Mouse (Mus musculus) right cerebral cortex, adult 2 months (tissue): Measurements from ENCODE around the gene Cacnb2.
"Not testable (repeated sequence)": the region's sequence is repeated elsewhere in the genome, so short reads cannot be mapped to it uniquely, and the experiment has no call there.

Experiments
- DNase-seq, 2 experiments: peaks; one replicate each; pipeline ENCODE4 v3.0.0; 2021 to 2022; ENCODE audit warnings: low spot score in 2 of 2

Gene Cacnb2

GRCm38 (mm10) chr2:14657205-14657844 is 54.4 kb downstream of the Cacnb2 start:
- no peak for DNase-seq

DNA sequence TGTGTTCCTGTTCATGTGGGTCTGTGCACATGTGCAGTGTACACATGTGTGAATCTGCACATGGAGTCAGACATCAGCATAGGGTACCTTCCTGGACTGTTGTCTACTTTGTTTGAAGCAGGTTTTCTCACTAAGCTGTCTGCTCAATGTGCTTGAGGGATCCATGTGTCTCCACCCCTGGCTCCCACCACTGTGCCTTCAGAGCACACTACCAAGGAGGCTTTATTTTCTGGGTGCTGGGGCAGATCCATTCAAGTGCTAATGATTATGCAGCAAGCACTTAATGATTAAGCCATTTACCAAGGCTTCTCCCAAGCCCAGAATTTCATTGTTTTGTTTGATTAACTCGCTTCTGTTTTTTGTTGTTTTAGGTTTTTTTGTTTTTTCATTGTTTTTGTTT is 62.3 kb downstream of the Cacnb2 start:
- no peak for DNase-seq

DNA sequence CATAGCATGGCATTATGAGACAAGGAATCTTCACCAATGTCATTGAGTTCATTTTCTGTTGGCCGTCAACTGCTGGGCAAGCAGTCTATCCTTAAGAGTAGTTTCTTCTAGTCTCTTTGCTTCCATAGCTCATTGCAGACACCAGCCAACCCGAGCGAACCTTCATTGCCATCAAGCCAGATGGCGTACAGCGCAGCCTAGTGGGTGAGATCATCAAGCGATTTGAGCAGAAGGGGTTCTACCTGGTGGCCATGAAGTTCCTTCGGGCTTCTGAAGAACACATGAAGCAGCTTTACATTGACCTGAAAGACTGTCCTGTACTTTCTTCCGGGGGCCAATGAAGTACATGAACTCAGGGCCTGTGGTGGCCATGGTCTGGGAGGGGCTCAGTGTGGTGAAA is 69.2 kb downstream of the Cacnb2 start:
- DNase-seq = no peak

GRCm38 (mm10) chr2:14676885-14677516 is 74.1 kb downstream of the Cacnb2 start:
- DNase-seq = peak; percentile 28 to 46

GRCm38 (mm10) chr2:14684231-14684630 is 81.3 kb downstream of the Cacnb2 start:
- DNase-seq = no peak

DNA sequence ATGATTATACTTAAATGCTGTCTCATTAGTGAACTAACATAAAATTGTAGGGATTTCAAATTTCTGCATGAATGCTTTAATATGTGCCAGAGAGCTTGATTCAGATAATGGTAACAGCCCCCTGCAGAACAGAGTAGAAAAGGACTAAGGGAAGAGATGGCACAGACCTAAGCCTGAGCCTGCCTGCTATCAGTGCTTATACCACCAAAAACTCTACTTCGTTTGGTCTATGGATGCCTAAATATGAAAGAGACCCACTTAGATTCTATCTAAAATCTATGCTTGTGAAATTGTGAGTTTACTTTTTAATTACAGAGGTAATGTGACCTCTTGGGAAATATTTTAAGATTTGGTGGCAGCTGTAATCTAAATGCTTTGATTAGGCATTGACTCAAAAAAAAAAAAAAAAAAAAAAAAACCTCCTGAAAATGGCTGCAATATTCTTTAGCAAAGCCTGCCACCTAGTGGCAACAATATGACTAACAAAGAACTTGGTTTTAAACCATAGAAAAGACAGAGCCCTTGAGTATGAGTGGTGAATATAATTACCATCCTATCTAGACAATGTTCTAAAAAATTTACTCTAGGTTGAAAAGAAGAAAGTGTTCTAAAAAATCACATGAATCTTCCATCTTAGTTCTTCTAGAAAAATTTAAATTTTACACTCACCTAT is 100.2 kb downstream of the Cacnb2 start:
- DNase-seq = peak; percentile 32 to 63

- DNase-seq = no peak
Measured at GRCm38 (mm10) chr2:14703676-14704075, 100.8 kb downstream of the Cacnb2 start.

- DNase-seq = no peak
Measured at GRCm38 (mm10) chr2:14710247-14710646, 107.4 kb downstream of the Cacnb2 start.

DNA sequence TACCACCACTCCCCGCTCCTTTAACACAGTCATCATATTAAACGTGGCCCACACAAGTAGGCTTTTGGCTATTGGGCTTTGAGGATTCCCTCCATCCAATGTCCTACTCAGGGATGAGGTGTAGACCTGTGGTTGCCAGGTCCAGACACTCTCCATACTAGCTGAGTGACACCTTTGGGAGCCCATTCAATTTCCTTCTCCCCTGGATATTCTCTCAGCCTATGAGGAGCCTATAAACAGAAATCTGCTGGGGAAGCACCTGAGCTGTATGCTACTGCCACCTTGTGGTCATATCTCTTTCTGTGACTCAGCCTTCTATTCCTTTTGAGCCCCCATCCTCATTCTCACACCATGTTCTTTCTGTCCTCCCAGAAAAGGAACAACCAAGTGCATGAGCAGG is 108.9 kb downstream of the Cacnb2 start:
- no peak for DNase-seq

DNA sequence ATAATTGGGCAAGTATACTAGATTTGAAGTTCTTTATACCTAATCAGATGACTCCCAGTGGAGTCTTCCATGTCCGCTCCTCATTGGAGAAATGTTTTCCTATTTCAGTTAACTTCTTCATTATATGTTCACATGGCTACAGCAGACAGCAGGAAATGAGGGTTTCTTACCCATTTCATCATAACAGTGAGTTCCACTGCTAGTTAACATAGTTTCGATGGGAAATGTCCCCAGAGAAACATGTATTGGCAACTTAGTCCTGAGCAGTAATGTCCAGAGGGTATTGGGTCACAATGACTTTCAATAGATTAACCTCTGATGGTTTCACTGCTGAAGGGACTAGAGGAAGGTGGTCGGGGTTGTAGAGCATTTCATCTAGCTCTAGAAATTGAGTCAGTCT is 110.2 kb downstream of the Cacnb2 start:
- no peak for DNase-seq

- DNase-seq = no peak
Measured at GRCm38 (mm10) chr2:14716666-14717065, 113.8 kb downstream of the Cacnb2 start.

DNA sequence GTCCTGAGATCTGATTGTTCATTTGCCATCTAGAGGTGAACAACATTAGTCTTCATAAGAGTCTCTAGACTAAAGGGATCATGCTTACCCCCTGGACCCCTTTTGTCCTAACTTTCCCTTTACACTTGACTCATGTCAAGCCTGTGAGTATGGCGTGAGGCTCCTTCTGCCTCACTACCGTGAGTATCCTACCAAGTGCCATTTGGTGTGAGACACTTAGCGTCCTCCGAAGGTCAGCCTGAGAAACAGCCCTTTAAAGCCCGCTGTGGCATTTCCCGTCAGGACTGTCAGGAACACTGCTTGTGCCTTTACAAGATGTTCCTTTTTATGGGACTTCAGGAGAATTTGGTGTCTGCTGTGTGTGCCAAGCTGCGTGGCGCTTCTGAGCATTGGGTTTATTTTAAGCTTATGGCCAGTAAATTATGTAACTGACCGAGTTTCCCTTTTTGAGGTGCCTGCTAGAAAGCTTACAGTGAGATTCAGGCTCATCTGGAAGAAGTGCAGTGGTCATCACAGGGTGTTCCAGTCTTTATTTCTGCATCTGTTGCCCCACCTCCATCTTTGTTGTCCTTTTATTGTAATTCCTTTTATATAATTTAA is 116.3 kb downstream of the Cacnb2 start:
- peak; percentile 35 to 62 for DNase-seq

DNA sequence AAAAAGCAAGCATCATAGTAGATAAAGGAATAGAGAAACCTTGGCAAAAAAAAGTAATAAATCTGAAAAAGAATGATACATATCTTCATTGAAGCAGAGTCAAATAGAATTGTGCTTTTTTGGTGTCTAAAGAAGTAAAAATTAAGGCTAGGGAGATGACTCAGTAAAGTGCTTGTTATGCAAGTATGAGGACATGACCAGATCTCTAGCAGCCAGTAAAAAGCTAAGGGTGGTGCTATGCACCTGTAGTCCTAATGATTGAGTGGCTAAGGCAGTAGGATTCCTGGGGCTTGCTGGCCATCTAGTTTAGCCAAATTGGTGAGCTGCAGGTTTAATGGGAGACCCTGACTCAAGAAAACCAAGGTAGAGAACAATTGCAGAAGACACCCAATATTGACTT is 122.5 kb downstream of the Cacnb2 start:
- no peak for DNase-seq

DNA sequence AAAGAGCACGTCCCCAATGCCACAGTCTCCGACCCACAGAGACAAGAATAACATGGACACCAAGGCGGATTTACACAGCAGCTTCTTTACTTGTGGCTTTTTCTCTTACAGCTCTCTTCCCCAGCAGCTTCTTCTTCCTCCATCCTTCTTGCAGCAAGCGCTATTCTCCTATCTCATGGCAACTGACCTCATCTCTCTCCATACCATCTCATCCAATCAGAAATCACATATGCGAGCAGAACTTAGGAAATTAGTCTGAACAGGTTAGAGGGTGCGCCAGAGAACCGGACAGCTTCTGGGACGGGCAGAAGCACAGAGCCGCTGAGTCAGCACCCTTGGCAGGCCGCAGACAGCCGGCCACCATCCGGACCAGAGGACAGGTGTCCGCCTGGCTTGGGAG is 123.7 kb downstream of the Cacnb2 start:
- not testable (repeated sequence) for DNase-seq

DNA sequence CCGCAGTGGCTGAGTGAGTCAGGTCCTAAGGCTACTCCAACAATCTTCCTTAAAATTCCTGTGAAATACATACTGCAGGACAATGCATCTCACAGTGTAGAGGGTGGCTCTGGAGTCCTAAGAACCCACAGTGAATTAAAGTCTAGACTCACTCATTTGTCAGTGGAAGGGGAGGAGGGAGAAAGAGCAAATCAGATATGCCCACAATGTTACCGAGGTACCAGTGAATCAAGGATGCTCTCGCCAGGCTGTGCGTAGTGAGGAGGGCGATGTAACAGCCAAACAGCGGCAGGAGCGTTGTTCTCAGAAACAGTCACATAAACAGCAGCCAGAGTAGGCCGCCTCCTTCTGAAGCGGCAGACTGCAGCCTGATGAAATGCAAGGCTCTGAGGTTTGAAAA is 136.0 kb downstream of the Cacnb2 start:
- DNase-seq = peak; percentile 64 to 71

- DNase-seq = peak; percentile 42 to 51
Measured at GRCm38 (mm10) chr2:14739510-14739909, 136.6 kb downstream of the Cacnb2 start.

DNA sequence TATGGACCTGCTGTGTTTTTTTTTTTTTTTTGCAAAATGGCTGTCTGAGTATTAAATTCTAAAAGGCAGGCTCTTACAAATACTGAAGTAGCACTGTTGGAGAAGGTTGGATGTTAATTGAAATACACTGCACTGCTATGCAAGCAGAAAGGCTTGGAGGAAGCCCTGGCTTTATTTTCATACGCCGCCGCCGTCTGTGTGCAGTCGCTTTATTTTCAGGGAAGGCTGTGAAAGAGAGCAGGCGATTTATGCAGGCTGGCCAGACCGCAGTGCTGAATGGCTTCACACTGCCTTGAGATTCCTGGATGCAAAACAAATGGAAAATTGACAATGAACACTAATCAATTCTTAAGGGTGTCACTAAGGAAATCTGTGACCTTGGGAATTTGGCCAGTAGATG is 137.5 kb downstream of the Cacnb2 start:
- DNase-seq = peak; percentile 35 to 45

GRCm38 (mm10) chr2:14744761-14745160 is 141.9 kb downstream of the Cacnb2 start:
- DNase-seq = no peak

GRCm38 (mm10) chr2:14762846-14763245 is 160.0 kb downstream of the Cacnb2 start:
- peak; percentile 12 to 26 for DNase-seq

DNA sequence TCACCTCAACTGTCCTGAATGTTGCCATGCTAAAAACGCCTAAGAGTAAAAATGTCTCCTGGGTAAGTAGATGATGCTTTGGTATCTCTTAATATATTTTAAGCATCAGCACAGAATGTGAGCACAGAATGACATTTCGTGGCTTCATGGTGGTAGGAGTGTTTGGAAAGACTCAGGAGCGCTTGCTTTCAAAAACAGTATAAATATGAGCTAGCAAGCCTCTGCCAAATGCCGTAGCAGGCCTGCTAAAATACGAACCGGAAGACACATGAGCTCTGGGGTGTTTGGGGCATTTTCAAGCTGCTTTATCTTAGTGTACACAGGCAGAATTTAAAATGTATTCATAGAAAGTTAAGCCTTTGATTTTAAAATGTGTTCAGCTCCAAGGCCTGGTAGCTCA is 161.0 kb downstream of the Cacnb2 start:
- peak; percentile 32 to 49 for DNase-seq

- no peak for DNase-seq
Measured at GRCm38 (mm10) chr2:14769448-14769847, 166.6 kb downstream of the Cacnb2 start.

- DNase-seq = no peak
Measured at GRCm38 (mm10) chr2:14770635-14771034, 167.7 kb downstream of the Cacnb2 start.

GRCm38 (mm10) chr2:14774375-14774774 is 171.5 kb downstream of the Cacnb2 start:
- no peak for DNase-seq
